Mouse (Mus musculus) CH12.LX (cell line): ENCODE results near the gene Asic2. TPM values are rescaled to one million over a fixed set of nuclear protein-coding genes. Genes with fewer than 3 reads are reported as not detected.

ENCODE experiments used
- DNase-seq: peaks from one replicate; pipeline ENCODE4 v3.0.0-alpha.2; 2013; ENCODE audit errors: extremely low read depth
- H3K27ac ChIP-seq: 2 replicates; pipeline ENCODE4 v1.5.1; 2012; ENCODE audit warnings: low read depth, mild to moderate bottlenecking, control low read depth, moderate library complexity; ENCODE audit not compliant: insufficient read depth
- H3K27me3 ChIP-seq: replicated peaks from 2 replicates; pipeline ENCODE3; 2012; ENCODE audit warnings: inconsistent platforms
- H3K36me3 ChIP-seq, 2 experiments: replicated peaks in 1 of 2; 2 replicates each; pipeline versions ENCODE3 to v1.6.1; 2012; ENCODE audit warnings: inconsistent platforms in 1 of 2, low read length in 1 of 2, mild to moderate bottlenecking in 1 of 2, mixed read lengths in 1 of 2, moderate library complexity in 1 of 2; ENCODE audit not compliant: control insufficient read depth in 1 of 2, insufficient read depth in 1 of 2
- H3K4me1 ChIP-seq, 2 experiments: 2 replicates each; pipeline ENCODE4 v1.6.1; 2012; ENCODE audit warnings: inconsistent platforms in 1 of 2, moderate library complexity in 1 of 2; ENCODE audit not compliant: insufficient read depth in 2 of 2, control insufficient read depth in 1 of 2
- H3K4me2 ChIP-seq: 2 replicates; pipeline ENCODE4 v1.6.1; 2012; ENCODE audit warnings: low read depth, mild to moderate bottlenecking, control low read depth; ENCODE audit not compliant: poor library complexity, insufficient read depth, severe bottlenecking
- H3K4me3 ChIP-seq, 3 experiments: fragments of 150-350 bp in 1 of 3; sonication (generic) in 1 of 3; replicated peaks in 1 of 3; 2 replicates each; pipeline versions ENCODE3 to v1.5.1; 2011 to 2012; ENCODE audit warnings: low read depth in 2 of 3, low read length in 2 of 3, mild to moderate bottlenecking in 2 of 3, moderate library complexity in 2 of 3, control low read depth in 1 of 3, improper control_type of control experiment in 1 of 3, inconsistent platforms in 1 of 3, mixed read lengths in 1 of 3; ENCODE audit not compliant: poor library complexity in 1 of 3
- H3K79me2 ChIP-seq: replicated peaks from 2 replicates; pipeline ENCODE4 v1.6.1; 2012; ENCODE audit warnings: mild to moderate bottlenecking, moderate library complexity; ENCODE audit not compliant: control insufficient read depth, poor library complexity, insufficient read depth, severe bottlenecking; ENCODE audit errors: extremely low read depth
- H3K9ac ChIP-seq: 2 replicates; pipeline ENCODE4 v1.6.1; 2012; ENCODE audit warnings: low read depth, mild to moderate bottlenecking, control low read depth, moderate library complexity; ENCODE audit not compliant: insufficient read depth
- H3K9me3 ChIP-seq: replicated peaks from 2 replicates; pipeline ENCODE3; 2012; ENCODE audit warnings: low read length, inconsistent platforms, mixed read lengths
- CHD2 ChIP-seq: IDR thresholded peaks from 2 replicates; pipeline ENCODE4 v1.6.1; 2011; ENCODE audit warnings: low read length, improper control_type of control experiment
- ELF1 ChIP-seq: IDR thresholded peaks from 2 replicates; pipeline ENCODE4 v1.6.1; 2014; ENCODE audit warnings: low read depth, mild to moderate bottlenecking, inconsistent platforms, low read length, improper control_type of control experiment
- ETS1 ChIP-seq: conservative IDR thresholded peaks from 2 replicates; pipeline ENCODE4 v1.6.1; 2012; ENCODE audit warnings: low read depth, mild to moderate bottlenecking, inconsistent platforms, low read length, improper control_type of control experiment, moderate library complexity
- GABPA ChIP-seq: IDR thresholded peaks from 2 replicates; pipeline ENCODE4 v1.6.1; 2012; ENCODE audit warnings: low read depth, low read length, improper control_type of control experiment, inconsistent platforms; ENCODE audit not compliant: insufficient replicate concordance
- HCFC1 ChIP-seq: IDR thresholded peaks from 2 replicates; pipeline ENCODE4 v1.6.1; 2012; ENCODE audit warnings: low read depth, mild to moderate bottlenecking, inconsistent platforms, low read length, improper control_type of control experiment
- JUN ChIP-seq: IDR thresholded peaks from 2 replicates; pipeline ENCODE4 v1.6.1; 2011; ENCODE audit warnings: low read depth, mild to moderate bottlenecking, low read length, improper control_type of control experiment, moderate library complexity; ENCODE audit not compliant: insufficient read depth
- KAT2A ChIP-seq: IDR thresholded peaks from 2 replicates; pipeline ENCODE4 v1.6.1; 2012; ENCODE audit warnings: low read length, improper control_type of control experiment, inconsistent platforms; ENCODE audit not compliant: insufficient replicate concordance
- MAFK ChIP-seq: IDR thresholded peaks from 2 replicates; pipeline ENCODE4 v1.6.1; 2011; ENCODE audit warnings: low read length, improper control_type of control experiment; ENCODE audit not compliant: insufficient replicate concordance
- MEF2A ChIP-seq: IDR thresholded peaks from 2 replicates; pipeline ENCODE4 v1.6.1; 2014; ENCODE audit warnings: low read depth, mild to moderate bottlenecking, inconsistent platforms, low read length, improper control_type of control experiment, borderline replicate concordance
- POLR2AphosphoS2 ChIP-seq: IDR thresholded peaks from 2 replicates; pipeline ENCODE4 v1.6.1; 2011; ENCODE audit warnings: low read depth, low read length, improper control_type of control experiment
- RCOR1 ChIP-seq: conservative IDR thresholded peaks from 2 replicates; pipeline ENCODE4 v1.6.1; 2012; ENCODE audit warnings: low read depth, mild to moderate bottlenecking, inconsistent platforms, low read length, improper control_type of control experiment
- SIN3A ChIP-seq: IDR thresholded peaks from 2 replicates; pipeline ENCODE4 v1.6.1; 2012; ENCODE audit warnings: low read length, improper control_type of control experiment, inconsistent platforms
- TBP ChIP-seq: conservative IDR thresholded peaks from 2 replicates; pipeline ENCODE4 v1.6.1; 2011; ENCODE audit warnings: low read depth, low read length, improper control_type of control experiment
- USF1 ChIP-seq: IDR thresholded peaks from 2 replicates; pipeline ENCODE4 v1.6.1; 2014; ENCODE audit warnings: low read depth, mild to moderate bottlenecking, inconsistent platforms, low read length, improper control_type of control experiment
- USF2 ChIP-seq: conservative IDR thresholded peaks from 2 replicates; pipeline ENCODE4 v1.6.1; 2011; ENCODE audit warnings: low read depth, low read length, improper control_type of control experiment
- ZC3H11A ChIP-seq: IDR thresholded peaks from 2 replicates; pipeline ENCODE4 v1.6.1; 2012; ENCODE audit warnings: low read depth, mild to moderate bottlenecking, inconsistent platforms, low read length, improper control_type of control experiment
- ZMIZ1 ChIP-seq: IDR thresholded peaks from 2 replicates; pipeline ENCODE4 v1.6.1; 2012; ENCODE audit warnings: low read depth, mild to moderate bottlenecking, inconsistent platforms, low read length, improper control_type of control experiment
- ZNF384 ChIP-seq: IDR thresholded peaks from 2 replicates; pipeline ENCODE4 v1.6.1; 2012; ENCODE audit warnings: low read depth, low read length, improper control_type of control experiment, inconsistent platforms
- dilution Hi-C: fragments of 300-500 bp; cut with MboI; formaldehyde crosslinking; loops from 2 replicates; pipeline ENCODE4 v1.14.3; 2020; ENCODE audit warnings: low sequenced_read_pairs; ENCODE audit not compliant: extremely low pct_unique_long_range_greater_than_20kb, extremely low pct_ligation_motif_present
- in situ Hi-C: fragments of 300-500 bp; cut with MboI; formaldehyde crosslinking; loops from 3 replicates; pipeline ENCODE4 v1.14.3; 2019; ENCODE audit warnings: low sequenced_read_pairs, low pct_ligation_motif_present, low pct_unique_long_range_greater_than_20kb, mixed read lengths
- polyA plus RNA-seq: library from polyadenylated mRNA; unstranded; fragments of >175 nt; gene quantifications from 2 replicates; pipeline ENCODE4 v1.2.1, GENCODE M21; 2012; ENCODE audit warnings: low read depth; ENCODE audit not compliant: insufficient read length
- total RNA-seq, 2 experiments: library from RNA; depleted of rRNA; stranded (reverse); fragments of 300-350 nt in 1 of 2; fragments of >200 nt in 1 of 2; gene quantifications; 2 replicates each; pipeline ENCODE4 v1.2.3; 2012 to 2014

Asic2 gene
- total and polyA plus RNA-seq, 3 experiments: not detected

DNA sequence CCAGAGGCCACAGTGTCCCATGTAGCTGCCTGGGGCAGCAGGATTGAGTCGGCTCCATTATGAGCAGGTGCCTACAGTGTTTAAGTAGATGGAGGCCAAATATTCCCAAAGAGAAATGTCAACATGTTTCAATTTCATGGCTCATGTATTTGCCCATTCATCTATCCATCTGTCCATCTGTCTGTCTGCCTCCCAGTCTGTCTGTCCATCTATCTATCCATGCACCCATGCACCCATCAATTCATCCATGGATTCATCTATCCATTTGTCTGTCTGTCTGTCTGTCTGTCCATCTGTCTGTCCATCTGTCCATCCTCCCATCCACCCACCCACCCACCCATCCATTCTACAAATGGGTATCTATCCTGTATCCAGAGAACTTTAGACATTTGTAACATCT lies 861.3 kb downstream of the Asic2 start:
- TF ChIP-seq ZMIZ1 (no peak), ETS1 (no peak), MEF2A (no peak), CHD2 (no peak), ZC3H11A (no peak), SIN3A (no peak), JUN (no peak), HCFC1 (no peak), POLR2AphosphoS2 (no peak), ZNF384 (no peak), TBP (no peak)
- DNase-seq: no peak

DNA sequence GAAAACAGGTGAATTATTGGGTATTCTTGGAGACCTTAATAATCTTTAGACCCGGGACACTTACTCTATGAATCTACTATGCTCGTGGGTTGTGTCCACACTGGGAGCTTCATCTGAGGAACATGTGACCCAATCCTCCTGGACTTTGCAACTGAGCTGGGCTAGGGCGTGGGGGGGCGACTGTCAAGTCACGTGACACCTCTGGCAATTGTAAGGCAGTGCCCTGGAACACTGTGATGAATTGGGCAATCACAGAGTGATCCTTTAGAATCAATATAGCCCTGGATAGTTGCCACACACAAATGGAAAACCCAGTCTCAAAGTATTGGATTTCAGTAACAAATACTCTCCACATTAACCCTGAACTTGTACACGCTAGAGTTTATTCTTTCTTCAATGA lies 867.4 kb downstream of the Asic2 start:
- dilution Hi-C loops: no loop called here
- Histone ChIP-seq H3K27ac (no peak overlapping the region), H3K79me2 (no peaks in the 10 kb centered on the region), H3K4me1 (no peaks in the 10 kb centered on the region), H3K36me3 (no peaks in the 10 kb centered on the region), H3K9me3 (no peaks in the 10 kb centered on the region), H3K9ac (no peak overlapping the region), H3K27me3 (peaks cover 87% of the 10 kb centered on the region), H3K4me2 (no peak overlapping the region), H3K4me3 (no peak overlapping the region)
- in situ Hi-C loops: no loop called here
- DNase-seq: no peak
- TF ChIP-seq RCOR1 (no peak), USF1 (peak; percentile 29), USF2 (peak; percentile 32; the same call in 1 of the 2 replicates)

More for the DNA sequence above, 861.3 kb downstream of the Asic2 start:
- no peaks in the 10 kb centered on the region for H3K9me3 ChIP-seq
- no peak overlapping the region for H3K4me3 ChIP-seq
- no peaks in the 10 kb centered on the region for H3K79me2 ChIP-seq
- no peaks in the 10 kb centered on the region for H3K4me1 ChIP-seq
- no peak overlapping the region for H3K27ac ChIP-seq
- in situ Hi-C loops (no loop called here), dilution Hi-C loops (no loop called here)
- H3K36me3 ChIP-seq: no peaks in the 10 kb centered on the region
- H3K9ac ChIP-seq: no peak overlapping the region
- peaks cover 85% of the 10 kb centered on the region for H3K27me3 ChIP-seq
- no peak overlapping the region for H3K4me2 ChIP-seq

DNA sequence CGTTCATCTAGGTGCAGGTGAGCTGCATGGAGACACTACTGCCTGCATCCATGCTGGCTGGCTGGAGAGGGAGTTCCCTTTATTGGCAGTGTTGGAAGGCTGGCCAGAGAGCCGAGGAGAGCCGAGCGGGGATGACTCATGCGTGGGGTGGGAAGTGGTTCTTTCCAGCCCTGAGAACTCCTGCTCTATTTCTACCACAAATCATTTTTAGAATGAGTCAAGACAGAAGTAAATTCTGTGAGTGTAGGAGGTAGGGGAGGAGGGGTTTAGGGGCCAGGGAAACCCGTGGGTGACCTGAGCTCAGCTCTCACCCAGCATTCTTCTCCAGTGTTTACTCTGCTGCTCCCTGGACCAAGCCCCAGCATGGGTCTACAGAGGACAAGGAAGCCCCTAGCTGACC lies 872.2 kb downstream of the Asic2 start:
- Histone ChIP-seq H3K4me2 (no peak overlapping the region), H3K79me2 (no peaks in the 10 kb centered on the region), H3K36me3 (no peaks in the 10 kb centered on the region), H3K27ac (no peak overlapping the region), H3K27me3 (peaks cover 89% of the 10 kb centered on the region), H3K9me3 (no peaks in the 10 kb centered on the region), H3K9ac (no peak overlapping the region), H3K4me1 (no peaks in the 10 kb centered on the region), H3K4me3 (no peak overlapping the region)
- in situ Hi-C loops (no loop called here), dilution Hi-C loops (no loop called here)
- DNase-seq: no peak
- no peak for TF ChIP-seq USF2
- TF ChIP-seq TBP: no peak
- no peak for TF ChIP-seq KAT2A
- TF ChIP-seq GABPA: no peak
- no peak for TF ChIP-seq RCOR1
- no peak for TF ChIP-seq ETS1
- no peak for TF ChIP-seq CHD2
- TF ChIP-seq MEF2A: no peak
- no peak for TF ChIP-seq JUN
- no peak for TF ChIP-seq ELF1
- TF ChIP-seq MAFK: no peak
